Mouse (Mus musculus) hematopoietic stem cell, adult 5-6 weeks (primary cell): ENCODE data around the gene Wbp4. TPM values are rescaled to one million over a fixed set of nuclear protein-coding genes. Genes with fewer than 3 reads are reported as not detected.

Experiments used
- ATAC-seq, 2 experiments: fragments of 125-278 bp in 1 of 2; replicated peaks in 1 of 2; 2 replicates each; pipeline ENCODE4 v1.8.0; 2016 to 2017; ENCODE audit warnings: inconsistent platforms in 2 of 2, mild to moderate bottlenecking in 2 of 2, moderate number of reproducible peaks in 2 of 2, low read depth in 1 of 2, moderate TSS enrichment in 1 of 2; ENCODE audit not compliant: low FRiP score in 2 of 2, poor library complexity in 2 of 2, severe bottlenecking in 2 of 2, insufficient read depth in 1 of 2, low TSS enrichment in 1 of 2
- total RNA-seq: library from RNA; stranded (forward); fragments of 172-1452, 232-1000 nt; gene quantifications from 2 replicates; pipeline ENCODE4 v1.2.3, GENCODE M21; 2017

The Wbp4 gene
- total RNA-seq, 1 experiment from 2014 or later = 89.1 TPM

GRCm38 (mm10) chr14:79482747-79483355, 1.5 kb upstream of the Wbp4 start:
- no peak for ATAC-seq

- no peak for ATAC-seq
These were observed 936 bp upstream of the Wbp4 start for GRCm38 (mm10) chr14:79482251-79482661.

- ATAC-seq = peak; percentile 35 to 49
These were observed 539 bp downstream of the Wbp4 start, which contains the start of gene Elf1 for GRCm38 (mm10) chr14:79480624-79481338. TSS of gene Elf1 (plus strand) at chr14:79481194.

- ATAC-seq = no peak
These were observed 7.9 kb downstream of the Wbp4 start for GRCm38 (mm10) chr14:79473384-79473783.

GRCm38 (mm10) chr14:79467621-79468020, 13.7 kb downstream of the Wbp4 start:
- ATAC-seq = no peak

GRCm38 (mm10) chr14:79465623-79466022, 15.7 kb downstream of the Wbp4 start:
- ATAC-seq = no peak

GRCm38 (mm10) chr14:79460988-79461387, 20.3 kb downstream of the Wbp4 start:
- no peak for ATAC-seq

- no peak for ATAC-seq
These were observed 20.9 kb downstream of the Wbp4 start for GRCm38 (mm10) chr14:79460401-79460800.

- ATAC-seq = peak in 1 of 2 experiments; percentile 1; a peak in 1 of 4 replicates
These were observed 28.8 kb downstream of the Wbp4 start for GRCm38 (mm10) chr14:79452591-79452934.

- peak; percentile 92 to 96 for ATAC-seq
These were observed 29.4 kb downstream of the Wbp4 start, which contains the start of gene Kbtbd6 for GRCm38 (mm10) chr14:79451681-79452590. TSS of gene Kbtbd6 (plus strand) at chr14:79451835.

GRCm38 (mm10) chr14:79445055-79445620, 36.2 kb downstream of the Wbp4 start:
- 0 out of 4 replicates have a peak, but pooled peaks of 1 of the 2 experiments have one; percentile 13 for ATAC-seq

GRCm38 (mm10) chr14:79444601-79445000, 36.7 kb downstream of the Wbp4 start:
- ATAC-seq = no peak

GRCm38 (mm10) chr14:79441441-79441840, 39.9 kb downstream of the Wbp4 start:
- ATAC-seq = peak; percentile 53 to 82; a peak in 2 of 4 replicates

GRCm38 (mm10) chr14:79440655-79441054, 40.7 kb downstream of the Wbp4 start:
- no peak for ATAC-seq

- no peak for ATAC-seq
These were observed 47.3 kb downstream of the Wbp4 start for GRCm38 (mm10) chr14:79434068-79434467.

- peak in 1 of 2 experiments; percentile 5; a peak in 1 of 4 replicates for ATAC-seq
These were observed 54.5 kb downstream of the Wbp4 start for GRCm38 (mm10) chr14:79426730-79427365.
